Mouse (Mus musculus) MEL (cell line): ENCODE data around the gene Ric8b. TPM values are rescaled to one million over a fixed set of nuclear protein-coding genes. Genes with fewer than 3 reads are reported as not detected.

Source experiments
- DNase-seq: peaks from one replicate; pipeline ENCODE4 v3.0.0; 2011; ENCODE audit warnings: low read depth, low spot score
- H3K27ac ChIP-seq: 2 replicates; pipeline ENCODE4 v1.5.1; 2012; ENCODE audit warnings: low read depth, mild to moderate bottlenecking, control low read depth, low read length, moderate library complexity; ENCODE audit not compliant: control insufficient read depth
- H3K27me3 ChIP-seq, 2 experiments: fragments of 150-350 bp in 1 of 2; sonication (generic) in 1 of 2; 2 replicates each; pipeline ENCODE4 v1.6.1; 2012; ENCODE audit warnings: low read length in 2 of 2, mild to moderate bottlenecking in 2 of 2, improper control_type of control experiment in 1 of 2, moderate library complexity in 1 of 2; ENCODE audit not compliant: insufficient read depth in 2 of 2, control insufficient read depth in 1 of 2
- H3K36me3 ChIP-seq, 2 experiments: 2 replicates each; pipeline ENCODE4 v1.6.1; 2012 to 2014; ENCODE audit warnings: low read length in 2 of 2, improper control_type of control experiment in 1 of 2, inconsistent platforms in 1 of 2, mild to moderate bottlenecking in 1 of 2; ENCODE audit not compliant: insufficient read depth in 2 of 2, control insufficient read depth in 1 of 2
- H3K4me1 ChIP-seq, 2 experiments: fragments of 150-350 bp in 1 of 2; sonication (generic) in 1 of 2; 2 replicates each; pipeline ENCODE4 v1.6.1; 2012; ENCODE audit warnings: low read length in 2 of 2, improper control_type of control experiment in 1 of 2, mild to moderate bottlenecking in 1 of 2; ENCODE audit not compliant: insufficient read depth in 2 of 2, control insufficient read depth in 1 of 2
- H3K4me3 ChIP-seq, 2 experiments: fragments of 150-350 bp in 1 of 2; sonication (generic) in 1 of 2; 2 replicates each; pipeline ENCODE4 v1.5.1; 2012; ENCODE audit warnings: low read depth in 2 of 2, low read length in 2 of 2, mild to moderate bottlenecking in 2 of 2, moderate library complexity in 2 of 2, control low read depth in 1 of 2, improper control_type of control experiment in 1 of 2; ENCODE audit not compliant: control insufficient read depth in 1 of 2, insufficient read depth in 1 of 2
- H3K79me2 ChIP-seq: 2 replicates; pipeline ENCODE4 v1.6.1; 2012; ENCODE audit warnings: mild to moderate bottlenecking, low read length, moderate library complexity; ENCODE audit not compliant: control insufficient read depth, poor library complexity, insufficient read depth
- H3K9ac ChIP-seq: 2 replicates; pipeline ENCODE4 v1.6.1; 2012; ENCODE audit warnings: low read depth, mild to moderate bottlenecking, control low read depth, low read length, moderate library complexity; ENCODE audit not compliant: control insufficient read depth, poor library complexity, severe bottlenecking
- H3K9me3 ChIP-seq: fragments of 150-350 bp; sonication (generic); replicated peaks from 2 replicates; pipeline ENCODE4 v1.6.1; 2012; ENCODE audit warnings: mild to moderate bottlenecking, low read length, improper control_type of control experiment, moderate library complexity; ENCODE audit not compliant: insufficient read depth
- BHLHE40 ChIP-seq: IDR thresholded peaks from 2 replicates; pipeline ENCODE4 v1.6.1; 2012; ENCODE audit warnings: low read depth, mild to moderate bottlenecking, inconsistent platforms, low read length, improper control_type of control experiment, borderline replicate concordance
- CHD1 ChIP-seq: IDR thresholded peaks from 2 replicates; pipeline ENCODE4 v1.6.1; 2012; ENCODE audit warnings: low read depth, mild to moderate bottlenecking, inconsistent platforms, low read length, improper control_type of control experiment
- GABPA ChIP-seq: IDR thresholded peaks from 2 replicates; pipeline ENCODE4 v1.6.1; 2012; ENCODE audit warnings: low read depth, mild to moderate bottlenecking, inconsistent platforms, low read length, improper control_type of control experiment, moderate library complexity
- HCFC1 ChIP-seq: IDR thresholded peaks from 2 replicates; pipeline ENCODE4 v1.6.1; 2012; ENCODE audit warnings: low read depth, mild to moderate bottlenecking, inconsistent platforms, low read length, improper control_type of control experiment, moderate library complexity
- JUND ChIP-seq: IDR thresholded peaks from 2 replicates; pipeline ENCODE4 v1.6.1; 2011; ENCODE audit warnings: low read depth, mild to moderate bottlenecking, improper control_type of control experiment, low read length
- MXI1 ChIP-seq: IDR thresholded peaks from 2 replicates; pipeline ENCODE4 v1.6.1; 2011; ENCODE audit warnings: mild to moderate bottlenecking, low read depth, low read length, improper control_type of control experiment
- MYB ChIP-seq: IDR thresholded peaks from 2 replicates; pipeline ENCODE4 v1.6.1; 2011; ENCODE audit warnings: mild to moderate bottlenecking, low read depth, low read length, improper control_type of control experiment
- MYC ChIP-seq: IDR thresholded peaks from 2 replicates; pipeline ENCODE4 v1.6.1; 2011; ENCODE audit warnings: low read depth, mild to moderate bottlenecking, low read length, improper control_type of control experiment, moderate library complexity
- NRF1 ChIP-seq: IDR thresholded peaks from 2 replicates; pipeline ENCODE4 v1.6.1; 2014; ENCODE audit warnings: low read depth, mild to moderate bottlenecking, inconsistent platforms, low read length, improper control_type of control experiment, moderate library complexity; ENCODE audit not compliant: poor library complexity, insufficient read depth, severe bottlenecking
- POLR2A ChIP-seq, 2 experiments: IDR thresholded peaks; 2 replicates each; pipeline ENCODE4 v1.6.1; 2011 to 2012; ENCODE audit warnings: low read length in 2 of 2, mild to moderate bottlenecking in 2 of 2, control low read depth in 1 of 2, improper control_type of control experiment in 1 of 2, low read depth in 1 of 2, moderate library complexity in 1 of 2; ENCODE audit not compliant: control insufficient read depth in 1 of 2, insufficient read depth in 1 of 2, poor library complexity in 1 of 2
- POLR2AphosphoS2 ChIP-seq: IDR thresholded peaks from 2 replicates; pipeline ENCODE4 v1.6.1; 2011; ENCODE audit warnings: low read length, improper control_type of control experiment
- POLR2AphosphoS5 ChIP-seq: IDR thresholded peaks from 2 replicates; pipeline ENCODE4 v1.6.1; 2012; ENCODE audit warnings: low read depth, borderline replicate concordance, mild to moderate bottlenecking, inconsistent platforms, low read length, moderate library complexity, mixed read lengths
- RAD21 ChIP-seq: IDR thresholded peaks from 2 replicates; pipeline ENCODE4 v1.6.1; 2011; ENCODE audit warnings: mild to moderate bottlenecking, low read depth, low read length, improper control_type of control experiment
- RCOR1 ChIP-seq: IDR thresholded peaks from 2 replicates; pipeline ENCODE4 v1.6.1; 2012; ENCODE audit warnings: low read depth, mild to moderate bottlenecking, inconsistent platforms, low read length, improper control_type of control experiment
- SMC3 ChIP-seq: IDR thresholded peaks from 2 replicates; pipeline ENCODE4 v1.6.1; 2011; ENCODE audit warnings: low read depth, low read length, improper control_type of control experiment
- TAL1 ChIP-seq: IDR thresholded peaks from 2 replicates; pipeline ENCODE4 v1.6.1; 2012; ENCODE audit warnings: mild to moderate bottlenecking, inconsistent platforms, low read length, moderate library complexity, mixed read lengths
- TBP ChIP-seq: IDR thresholded peaks from 2 replicates; pipeline ENCODE4 v1.8.0; 2011; ENCODE audit warnings: low read depth, low read length, improper control_type of control experiment
- TCF12 ChIP-seq: IDR thresholded peaks from 2 replicates; pipeline ENCODE4 v1.6.1; 2014; ENCODE audit warnings: low read depth, mild to moderate bottlenecking, inconsistent platforms, low read length, improper control_type of control experiment, moderate library complexity
- UBTF ChIP-seq: IDR thresholded peaks from 2 replicates; pipeline ENCODE4 v1.6.1; 2012; ENCODE audit warnings: low read depth, mild to moderate bottlenecking, inconsistent platforms, low read length, improper control_type of control experiment, moderate library complexity, borderline replicate concordance; ENCODE audit not compliant: insufficient read depth
- ZMIZ1 ChIP-seq: IDR thresholded peaks from 2 replicates; pipeline ENCODE4 v1.6.1; 2012; ENCODE audit warnings: low read depth, mild to moderate bottlenecking, inconsistent platforms, low read length, improper control_type of control experiment, moderate library complexity
- ZNF384 ChIP-seq: IDR thresholded peaks from 2 replicates; pipeline ENCODE4 v1.6.1; 2012; ENCODE audit warnings: low read depth, mild to moderate bottlenecking, inconsistent platforms, low read length, improper control_type of control experiment
- polyA plus RNA-seq, 2 experiments: library from polyadenylated mRNA; stranded (reverse) in 1 of 2; unstranded in 1 of 2; fragments of >175 nt in 1 of 2; fragments of >200 nt in 1 of 2; gene quantifications; 2 replicates each; pipeline versions ENCODE4 v1.2.1 to v1.2.4; 2012; ENCODE audit warnings: low replicate concordance in 2 of 2, low read depth in 1 of 2; ENCODE audit not compliant: insufficient read length in 2 of 2, insufficient read depth in 1 of 2, missing spikeins in 1 of 2
- total RNA-seq: library from RNA; depleted of rRNA; stranded (reverse); fragments of 300-350 nt; gene quantifications from 2 replicates; pipeline ENCODE4 v1.2.3, GENCODE M21; 2012

The Ric8b gene
- total and polyA plus RNA-seq, 3 experiments: 6.3 to 8.6 TPM; not detected in 1

DNA sequence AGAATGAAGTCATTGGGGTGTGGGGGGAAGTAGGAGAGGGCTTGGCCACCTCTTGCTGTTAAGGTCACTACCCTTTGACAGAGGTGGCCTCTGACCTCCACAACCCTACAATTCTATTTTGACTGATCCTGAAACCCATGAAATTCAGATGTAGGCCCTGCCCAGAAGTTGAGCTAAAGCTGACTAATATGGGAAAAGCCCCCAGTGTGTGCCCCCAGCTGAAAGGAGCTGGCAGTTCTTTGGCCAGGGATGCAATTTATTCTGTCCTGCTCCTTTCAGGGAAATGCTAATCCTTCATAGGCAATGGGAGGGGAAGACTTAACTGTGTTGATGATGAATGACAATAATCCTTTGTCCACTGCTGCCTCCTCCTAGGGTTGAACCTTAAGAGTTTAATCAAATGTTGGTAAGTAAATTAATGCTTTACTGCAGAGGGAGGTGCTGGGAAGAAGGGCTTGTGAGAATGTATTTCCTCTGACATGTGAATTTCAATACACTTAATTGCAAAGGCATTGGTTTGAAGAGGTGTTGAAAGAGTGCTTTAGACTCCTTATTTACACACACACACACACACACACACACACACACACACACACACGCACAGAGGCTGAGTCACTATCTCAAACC, 6.5 kb upstream of the Ric8b start:
- no peak for DNase-seq
- no peaks in the 10 kb centered on the region for H3K4me1 ChIP-seq
- no peaks in the 10 kb centered on the region for H3K79me2 ChIP-seq
- H3K36me3 ChIP-seq: no peaks in the 10 kb centered on the region
- no peak overlapping the region for H3K9ac ChIP-seq
- H3K4me3 ChIP-seq: no peak overlapping the region
- peaks cover 7 to 17% of the 10 kb centered on the region in 2 experiments for H3K27me3 ChIP-seq
- H3K27ac ChIP-seq: no peak overlapping the region
- TF ChIP-seq UBTF (no peak), BHLHE40 (no peak), TCF12 (no peak), POLR2AphosphoS5 (no peak), POLR2AphosphoS2 (no peak), ZMIZ1 (no peak), TAL1 (no peak), RCOR1 (no peak), RAD21 (no peak), CHD1 (no peak), TBP (no peak), MYB (no peak), NRF1 (no peak), JUND (no peak), ZNF384 (no peak)
- H3K9me3 ChIP-seq: no peaks in the 10 kb centered on the region

GRCm38 (mm10) chr10:84913148-84913547, 4.3 kb upstream of the Ric8b start:
- H3K9me3 ChIP-seq: no peaks in the 10 kb centered on the region
- no peak overlapping the region for H3K27ac ChIP-seq
- TF ChIP-seq BHLHE40: no peak
- TF ChIP-seq ZMIZ1: no peak
- no peak for TF ChIP-seq GABPA
- TF ChIP-seq MXI1: no peak
- TF ChIP-seq TBP: no peak
- no peak for TF ChIP-seq POLR2AphosphoS2
- TF ChIP-seq POLR2A (IDR thresholded peaks at IDR 0.05; ENCODE audit: control insufficient read depth in 1 of 2, insufficient read depth in 1 of 2, low read depth in 1 of 2, low read length in 2 of 2, poor library complexity in 1 of 2): no peak
- no peak for TF ChIP-seq MYC
- TF ChIP-seq UBTF: no peak
- no peak for TF ChIP-seq TCF12
- TF ChIP-seq HCFC1: no peak
- TF ChIP-seq SMC3: no peak
- peaks cover 9% of the 10 kb centered on the region for H3K79me2 ChIP-seq
- H3K4me3 ChIP-seq: no peak overlapping the region
- peaks cover 5 to 17% of the 10 kb centered on the region in 2 experiments; a peak in 3 of 4 replicates for H3K27me3 ChIP-seq
- H3K9ac ChIP-seq: no peak overlapping the region
- peaks cover 0 to 2% of the 10 kb centered on the region in 2 experiments; a peak in 2 of 4 replicates for H3K36me3 ChIP-seq
- DNase-seq: no peak
- H3K4me1 ChIP-seq: 0 out of 4 replicates have a peak, but pooled peaks cover 0 to under 1% of the 10 kb centered on the region in 2 experiments
